Mouse (Mus musculus): ENCODE data around the gene Atrnl1.

DNA sequence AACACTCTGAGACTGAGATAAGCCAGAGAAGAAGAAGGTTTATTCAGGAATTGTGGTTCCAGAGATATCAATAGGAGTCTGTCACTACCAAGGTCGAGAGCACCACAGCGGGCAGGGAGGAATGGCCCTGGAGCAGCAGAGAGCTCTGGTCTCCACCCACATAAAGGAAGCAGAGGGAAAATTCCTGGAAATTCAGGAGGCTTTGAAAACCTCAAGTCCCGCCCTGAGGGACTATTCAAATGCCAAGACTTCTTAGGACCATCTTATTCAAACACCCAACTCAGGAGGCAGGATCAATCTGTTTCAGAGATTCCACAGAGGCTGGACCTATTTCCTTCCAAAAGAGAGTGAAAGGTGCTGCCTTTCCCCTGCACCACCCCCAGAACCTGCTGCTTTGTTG, 345.6 kb downstream of the Atrnl1 start:
- TF ChIP-seq CTCF (IDR thresholded peaks at IDR 0.05; ENCODE audit: low read depth) (no peak), EP300 (optimal IDR thresholded peaks at IDR 0.05) (no peak)

Data from stomach, postnatal 0 days (tissue).